Mouse (Mus musculus) thymus, adult 2 months (tissue): ENCODE data around the gene Npvf. TPM values are rescaled to one million over a fixed set of nuclear protein-coding genes. Genes with fewer than 3 reads are reported as not detected.

Experiments used
- DNase-seq: peaks from one replicate; pipeline ENCODE4 v3.0.0; 2021
- H3K27ac ChIP-seq: fragments of 200-500 bp; 2 replicates; pipeline ENCODE4 v1.5.1; 2012; ENCODE audit warnings: low read length, control low read depth; ENCODE audit not compliant: control insufficient read depth, insufficient read depth
- H3K27me3 ChIP-seq: fragments of 200-500 bp; 2 replicates; pipeline ENCODE4 v1.6.1; 2012; ENCODE audit warnings: mild to moderate bottlenecking, low read length, moderate library complexity, mixed read lengths; ENCODE audit not compliant: control insufficient read depth, insufficient read depth
- H3K36me3 ChIP-seq: fragments of 200-500 bp; 2 replicates; pipeline ENCODE4 v1.6.1; 2012; ENCODE audit warnings: mild to moderate bottlenecking, low read length, moderate library complexity; ENCODE audit not compliant: control insufficient read depth, insufficient read depth
- H3K4me1 ChIP-seq: fragments of 200-500 bp; replicated peaks from 2 replicates; pipeline ENCODE4 v1.6.1; 2012; ENCODE audit warnings: low read length; ENCODE audit not compliant: control insufficient read depth, insufficient read depth
- H3K4me3 ChIP-seq: fragments of 200-500 bp; 2 replicates; pipeline ENCODE4 v1.5.1; 2012; ENCODE audit warnings: mild to moderate bottlenecking, low read length, control low read depth, moderate library complexity; ENCODE audit not compliant: control insufficient read depth, insufficient read depth
- CTCF ChIP-seq: fragments of 200-500 bp; IDR thresholded peaks from 2 replicates; pipeline ENCODE4 v1.5.1; 2012; ENCODE audit warnings: mild to moderate bottlenecking, control low read depth, low read length, moderate library complexity, borderline replicate concordance; ENCODE audit not compliant: control insufficient read depth, poor library complexity, insufficient read depth; ENCODE audit errors: extremely low read depth
- POLR2A ChIP-seq: fragments of 200-500 bp; IDR thresholded peaks from 2 replicates; pipeline ENCODE4 v1.6.1; 2012; ENCODE audit warnings: mild to moderate bottlenecking, low read length, control low read depth, moderate library complexity; ENCODE audit not compliant: control insufficient read depth, poor library complexity, insufficient read depth; ENCODE audit errors: extremely low read depth
- WGBS: fragments of 180-500 bp; shearing (Covaris S2); methylation state at CpG from one replicate; pipeline ENCODE4 v1.1.7; 2018; 5-methylcytosine and 5-hydroxymethylcytosine counted together
- polyA plus RNA-seq: library from polyadenylated mRNA; depleted of rRNA; stranded (reverse); fragments of >200 nt; gene quantifications from 2 replicates; pipeline ENCODE4 v1.2.3, GENCODE M21; 2012; rRNA removed

The Npvf gene
- polyA plus RNA-seq = not detected in 2 replicates

- no peak for DNase-seq
- TF ChIP-seq POLR2A = no peak
- no peak for TF ChIP-seq CTCF
- no peaks in the 10 kb centered on the region for H3K36me3 ChIP-seq
- no peaks in the 10 kb centered on the region for H3K27me3 ChIP-seq
- no peak within 1 kb of the TSS for H3K27ac ChIP-seq
- no peaks in the 10 kb centered on the region for H3K4me1 ChIP-seq
- no peak within 1 kb of the TSS for H3K4me3 ChIP-seq
- WGBS = 89% methylated on average over 4 of the region's 4 CpGs
These were observed at the start of gene Npvf for GRCm38 (mm10) chr6:50654356-50654755. TSS of gene Npvf (minus strand) at chr6:50654439.

GRCm38 (mm10) chr6:50689121-50689815 lies 35.0 kb upstream of the Npvf start:
- Histone ChIP-seq H3K36me3 (no peaks in the 10 kb centered on the region), H3K4me3 (no peak overlapping the region), H3K4me1 (no peaks in the 10 kb centered on the region), H3K27ac (no peak overlapping the region), H3K27me3 (no peaks in the 10 kb centered on the region)
- no peak for DNase-seq
- WGBS = 55% methylated on average over 15 of the region's 15 CpGs
- TF ChIP-seq POLR2A (no peak), CTCF (no peak)

- TF ChIP-seq CTCF (no peak), POLR2A (no peak)
- H3K36me3 ChIP-seq = no peaks in the 10 kb centered on the region
- no peak overlapping the region for H3K27ac ChIP-seq
- no peak for DNase-seq
- no peaks in the 10 kb centered on the region for H3K4me1 ChIP-seq
- 43% methylated on average over 7 of the region's 7 CpGs for WGBS
- H3K27me3 ChIP-seq = no peaks in the 10 kb centered on the region
- no peak overlapping the region for H3K4me3 ChIP-seq
These were observed 30.6 kb upstream of the Npvf start for GRCm38 (mm10) chr6:50684646-50685415.

GRCm38 (mm10) chr6:50681491-50681890 lies 27.3 kb upstream of the Npvf start:
- TF ChIP-seq POLR2A (no peak), CTCF (no peak)
- DNase-seq = no peak

GRCm38 (mm10) chr6:50680224-50681215 lies 26.3 kb upstream of the Npvf start:
- H3K4me1 ChIP-seq = no peaks in the 10 kb centered on the region
- DNase-seq = no peak
- H3K4me3 ChIP-seq = no peak overlapping the region
- TF ChIP-seq POLR2A = no peak
- no peak for TF ChIP-seq CTCF
- no peaks in the 10 kb centered on the region for H3K36me3 ChIP-seq
- 79% methylated on average over 20 of the region's 20 CpGs for WGBS
- no peak overlapping the region for H3K27ac ChIP-seq
- no peaks in the 10 kb centered on the region for H3K27me3 ChIP-seq

More at GRCm38 (mm10) chr6:50681491-50681890, 27.3 kb upstream of the Npvf start:
- WGBS = 72% methylated on average over 5 of the region's 5 CpGs
- Histone ChIP-seq H3K27ac (no peak overlapping the region), H3K27me3 (no peaks in the 10 kb centered on the region), H3K4me3 (no peak overlapping the region), H3K4me1 (no peaks in the 10 kb centered on the region), H3K36me3 (no peaks in the 10 kb centered on the region)

- 96% methylated on average over 2 of the region's 2 CpGs for WGBS
- Histone ChIP-seq H3K36me3 (no peaks in the 10 kb centered on the region), H3K27me3 (no peaks in the 10 kb centered on the region), H3K4me1 (no peaks in the 10 kb centered on the region), H3K27ac (no peak overlapping the region), H3K4me3 (no peak overlapping the region)
- DNase-seq = no peak
- TF ChIP-seq POLR2A (no peak), CTCF (no peak)
These were observed 25.2 kb upstream of the Npvf start for GRCm38 (mm10) chr6:50679486-50679828.
